Mouse (Mus musculus): ENCODE results near the gene Hsd17b6.

The Hsd17b6 gene

DNA sequence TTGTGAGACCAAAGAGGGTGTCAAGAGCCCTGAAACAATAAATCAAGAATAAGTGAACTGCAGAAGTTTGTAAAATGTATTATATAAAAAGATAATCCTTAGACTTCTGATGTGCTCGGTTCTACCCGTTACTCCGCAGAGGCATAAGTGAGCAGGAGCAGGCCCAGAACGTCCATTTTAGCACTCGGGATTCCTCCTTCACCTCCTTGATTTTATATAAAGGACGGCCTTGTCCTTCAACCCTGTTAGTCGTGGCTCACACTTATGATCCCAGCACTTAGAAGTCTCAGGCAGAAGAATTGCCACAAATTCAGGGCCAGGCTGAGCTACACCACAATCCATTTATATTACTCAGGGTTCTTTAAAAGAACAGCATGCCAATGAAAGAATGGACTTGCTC is 22.5 kb upstream of the Hsd17b6 start:
- ChIA-PET POLR2A (interaction anchor here in 3 of 4 experiments (0.9 to 10.6 kb wide), 9 partner anchors 9 to 62 kb away, joined by 3 to 164 read pairs (median 3); partner anchors contain the start of genes Baz2a (in 1 of the 3), Naca (in 1 of the 3) and Prim1 (in 1 of the 3)), CTCF (no interaction called here)

DNA sequence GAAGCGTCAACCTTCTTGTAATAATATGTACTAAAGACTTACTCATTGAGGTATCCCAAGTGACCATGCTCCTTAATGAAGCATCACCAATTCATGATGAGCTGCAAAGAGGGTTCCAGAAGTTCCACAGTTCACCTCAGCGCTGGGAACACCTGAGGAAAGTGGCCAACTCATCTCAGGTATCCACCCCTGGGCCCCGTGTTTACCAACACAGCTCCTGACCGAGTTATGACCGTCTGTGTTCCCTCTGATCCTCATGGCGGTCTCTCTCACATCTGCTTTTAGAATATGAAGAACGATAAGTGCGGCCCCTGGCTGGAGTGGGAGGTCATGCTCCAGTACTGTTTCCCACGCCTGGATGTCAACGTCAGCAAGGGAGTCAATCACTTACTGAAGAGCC is 16.1 kb upstream of the Hsd17b6 start:
- POLR2A ChIA-PET, result interaction anchor here (0.5 to 10.6 kb wide), 8 partner anchors 9 to 314 kb away, joined by 3 to 164 read pairs (median 4); partner anchors contain the start of gene Naca (in 2 of the 4)
- CTCF ChIA-PET, result no interaction called here

DNA sequence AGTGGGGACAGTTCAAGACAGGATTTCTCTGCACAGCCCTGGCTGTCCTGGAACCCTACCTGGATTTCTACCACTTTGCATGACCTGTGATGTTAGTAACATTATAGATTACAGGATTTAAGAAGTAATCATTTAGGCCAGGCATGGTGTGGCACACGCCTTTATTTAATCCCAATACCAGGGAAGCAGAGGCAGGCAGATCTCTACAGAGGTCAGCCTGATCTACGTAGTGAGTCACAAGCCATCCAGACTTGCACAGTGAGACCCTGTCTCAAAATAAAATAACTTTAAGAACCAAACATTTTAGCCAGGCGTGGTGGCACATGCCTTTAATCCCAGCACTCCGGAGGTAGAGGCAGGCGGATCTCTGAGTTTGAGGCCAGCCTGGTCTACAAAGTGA is 14.8 kb upstream of the Hsd17b6 start:
- POLR2A ChIA-PET, result no interaction called here
- CTCF ChIA-PET, result no interaction called here

DNA sequence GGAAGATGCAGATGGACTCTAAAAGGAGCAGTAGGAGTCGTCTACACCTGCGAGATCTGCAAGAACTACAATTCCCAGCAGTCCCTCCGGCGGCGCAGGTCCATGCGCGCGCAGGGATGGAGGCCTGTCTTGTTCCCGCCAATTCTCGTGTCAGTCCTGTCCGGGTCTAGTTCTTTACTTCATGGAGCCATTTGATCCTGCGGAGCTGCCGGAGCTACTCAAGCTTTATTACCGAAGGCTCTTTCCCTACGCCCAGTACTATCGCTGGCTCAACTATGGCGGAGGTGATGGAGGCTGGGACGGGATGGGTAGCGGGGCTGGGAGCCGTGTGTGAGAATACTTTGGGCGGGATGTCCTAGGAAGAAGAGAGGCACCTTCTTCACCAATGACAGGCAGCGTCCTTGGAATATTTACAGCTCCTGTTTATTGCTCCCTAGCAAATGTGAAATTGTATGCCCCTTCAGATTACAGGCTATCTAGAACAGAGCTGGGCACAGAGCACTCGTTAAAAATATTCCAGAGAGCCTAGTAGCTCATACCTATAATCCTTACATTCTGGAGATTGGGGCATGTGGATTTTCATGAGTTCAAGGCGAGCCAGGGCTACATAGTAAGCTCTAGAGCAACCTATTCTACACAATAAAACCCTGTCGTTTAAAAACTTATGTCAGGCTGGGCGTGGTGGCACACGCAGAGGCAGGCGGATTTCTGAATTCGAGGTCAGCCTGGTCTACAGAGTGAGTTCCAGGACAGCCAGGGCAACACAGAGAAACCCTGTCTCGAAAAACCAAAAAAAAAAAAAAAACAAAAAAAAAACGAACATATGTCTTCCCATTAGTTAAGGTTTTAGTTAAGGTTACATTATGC is 7.9 kb upstream of the Hsd17b6 start, which contains the start of gene Prim1:
TSS of gene Prim1 (plus strand) at position 101 of the 867 bp plus-strand sequence.
- CTCF ChIA-PET, result interaction anchor here (0.6 to 1.4 kb wide), 6 partner anchors 24 to 521 kb away, joined by 3 to 9 read pairs (median 3); no protein-coding TSS in a partner anchor
- POLR2A ChIA-PET, result interaction anchor here (0.6 to 3.6 kb wide), 24 partner anchors 10 to 697 kb away, joined by 3 to 78 read pairs (median 5); partner anchors contain the start of genes Atp5b (in 3 of the 4), Naca (in 3 of the 4), Baz2a (in 1 of the 4) and Nab2 (in 1 of the 4)

DNA sequence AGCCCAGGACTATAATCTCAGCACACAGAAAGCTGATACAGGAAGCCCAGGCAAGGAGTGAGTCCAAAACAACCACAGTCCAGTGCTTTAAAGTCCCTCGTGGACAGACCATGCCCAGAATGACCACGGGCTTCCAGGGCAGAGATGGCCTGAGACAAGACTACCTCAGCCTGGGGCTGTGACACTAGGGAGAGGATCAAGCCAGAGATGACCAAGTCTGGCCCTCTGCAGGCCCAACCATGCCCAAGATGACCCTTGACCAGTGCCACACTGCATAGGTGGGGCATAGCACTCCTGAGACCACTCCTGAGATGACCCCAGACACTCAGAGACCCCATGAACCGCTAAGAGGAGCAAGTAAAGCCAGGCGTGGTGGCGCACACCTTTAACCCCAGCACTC is 2.3 kb upstream of the Hsd17b6 start:
- CTCF ChIA-PET, result interaction anchor here in 2 of 4 experiments (0.6 to 1.0 kb wide), 3 partner anchors 32 to 367 kb away, joined by 3 read pairs; partner anchors contain the start of gene Stat6 (in 1 of the 2)
- POLR2A ChIA-PET, result no interaction called here

DNA sequence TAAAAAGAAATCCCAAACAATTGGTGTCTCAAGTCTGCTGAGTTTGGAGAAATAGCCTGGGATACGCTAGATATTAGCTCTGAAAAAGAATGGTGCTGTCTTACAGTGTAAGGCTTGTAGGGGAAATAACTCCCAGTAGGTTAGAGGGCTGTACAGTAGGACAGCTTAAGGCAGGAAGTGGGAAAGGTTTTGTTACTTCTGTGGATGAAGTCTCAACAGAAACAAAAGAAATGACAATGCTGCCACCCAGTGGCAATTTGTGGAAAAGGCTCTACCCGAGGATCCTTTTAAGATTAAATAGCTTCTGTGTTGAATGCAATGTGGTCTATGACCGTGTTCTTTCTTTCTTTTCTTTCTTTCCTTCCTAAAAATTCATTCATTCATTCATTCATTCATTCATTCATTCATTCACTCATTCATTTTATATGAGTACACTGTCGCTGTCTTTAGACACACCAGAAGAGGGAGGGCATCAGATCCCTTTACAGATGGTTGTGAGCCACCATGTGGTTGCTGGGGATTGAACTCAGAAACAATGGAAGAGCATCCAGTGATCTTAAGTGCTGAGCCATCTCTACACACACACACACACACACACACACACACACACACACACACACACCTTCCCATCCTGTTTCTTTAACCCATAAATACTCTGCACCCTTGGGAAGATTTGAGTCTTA is 937 bp upstream of the Hsd17b6 start:
- ChIA-PET CTCF (interaction anchor here (0.6 to 1.3 kb wide), 72 partner anchors 9 to 669 kb away, joined by 3 to 33 read pairs (median 4); partner anchors contain the start of genes Stat6 (in 2 of the 4), Gpr182 (in 1 of the 4), Lrp1 (in 1 of the 4) and Nab2 (in 1 of the 4)), POLR2A (interaction anchor here in 3 of 4 experiments (0.6 to 1.3 kb wide), 11 partner anchors 11 to 387 kb away, joined by 3 to 5 read pairs (median 4); partner anchors contain the start of genes Lrp1 (in 1 of the 3), Nab2 (in 1 of the 3) and Stat6 (in 1 of the 3))

DNA sequence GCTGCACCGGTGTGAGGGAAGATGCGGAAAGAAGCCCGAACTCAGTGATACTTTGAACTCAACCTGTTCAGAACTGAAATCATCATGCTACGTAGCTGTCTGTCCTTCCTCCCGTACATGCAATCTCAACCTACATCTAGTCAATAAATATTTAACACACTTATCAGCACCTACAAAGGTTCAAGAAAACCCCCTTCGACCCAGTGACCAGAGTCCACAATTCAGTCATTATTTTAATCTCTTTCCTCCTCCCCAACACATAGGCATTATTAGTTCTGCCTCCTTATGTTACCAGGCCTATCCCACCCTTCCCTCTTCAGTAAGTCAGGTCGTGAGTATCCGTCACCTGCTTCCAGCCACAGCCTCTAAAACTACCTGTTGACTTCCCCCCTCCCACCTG is 1.9 kb downstream of the Hsd17b6 start:
- POLR2A ChIA-PET, result no interaction called here

DNA sequence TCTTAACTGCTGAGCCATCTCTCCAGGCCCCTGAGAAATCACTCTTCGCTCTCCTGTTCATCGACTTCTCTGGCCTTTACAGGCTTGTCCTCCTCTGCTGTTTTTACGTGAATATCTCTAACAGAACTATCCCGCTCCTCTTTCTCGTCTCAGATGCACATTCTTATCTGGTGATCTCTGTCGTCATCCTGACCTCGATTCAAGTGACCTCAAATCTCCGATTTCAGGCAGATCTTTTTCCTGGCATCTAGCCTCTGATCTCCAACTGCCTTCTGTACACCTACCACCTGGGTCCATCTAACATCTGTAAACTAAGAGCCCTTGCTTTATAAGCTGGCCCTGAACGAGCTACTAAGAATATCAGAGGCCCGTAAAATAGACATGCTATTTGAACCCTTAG is 2.5 kb downstream of the Hsd17b6 start:
- CTCF ChIA-PET, result interaction anchor here in 2 of 4 experiments (0.6 to 2.2 kb wide), 2 partner anchors 49 to 77 kb away, joined by 3 to 7 read pairs; no protein-coding TSS in a partner anchor
- POLR2A ChIA-PET, result no interaction called here

More for the DNA sequence above, 1.9 kb downstream of the Hsd17b6 start:
- CTCF ChIA-PET, result interaction anchor here in 2 of 4 experiments (0.6 to 2.2 kb wide), 2 partner anchors 49 to 78 kb away, joined by 3 to 7 read pairs; no protein-coding TSS in a partner anchor

DNA sequence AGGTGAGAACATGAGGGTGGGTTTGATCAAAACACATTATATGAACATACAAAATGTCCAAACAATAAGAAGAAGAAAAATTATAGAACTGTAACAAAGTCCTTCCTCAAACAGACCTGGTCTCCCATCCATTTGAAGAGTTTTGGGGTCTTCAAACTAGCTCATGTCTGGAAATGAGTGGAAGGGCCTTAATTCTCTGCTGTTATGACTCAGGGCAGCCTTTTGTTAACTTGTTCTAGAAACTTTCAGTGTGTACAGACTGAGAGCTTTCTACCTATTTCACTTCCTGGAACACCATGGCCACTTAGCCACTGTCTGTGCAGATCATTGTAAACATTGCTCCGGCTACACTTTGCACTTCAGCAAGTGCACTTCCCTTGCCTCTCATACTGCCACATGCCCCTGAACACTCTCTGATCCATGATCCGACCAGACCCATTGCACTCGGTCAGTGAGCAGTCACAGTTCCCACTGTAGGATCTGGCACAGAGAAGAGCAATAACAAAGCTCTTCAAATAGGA is 4.1 kb downstream of the Hsd17b6 start:
- CTCF ChIA-PET, result interaction anchor here in 3 of 4 experiments (0.5 to 0.9 kb wide), 6 partner anchors 56 to 853 kb away, joined by 3 to 10 read pairs (median 4); no protein-coding TSS in a partner anchor
- POLR2A ChIA-PET, result no interaction called here

DNA sequence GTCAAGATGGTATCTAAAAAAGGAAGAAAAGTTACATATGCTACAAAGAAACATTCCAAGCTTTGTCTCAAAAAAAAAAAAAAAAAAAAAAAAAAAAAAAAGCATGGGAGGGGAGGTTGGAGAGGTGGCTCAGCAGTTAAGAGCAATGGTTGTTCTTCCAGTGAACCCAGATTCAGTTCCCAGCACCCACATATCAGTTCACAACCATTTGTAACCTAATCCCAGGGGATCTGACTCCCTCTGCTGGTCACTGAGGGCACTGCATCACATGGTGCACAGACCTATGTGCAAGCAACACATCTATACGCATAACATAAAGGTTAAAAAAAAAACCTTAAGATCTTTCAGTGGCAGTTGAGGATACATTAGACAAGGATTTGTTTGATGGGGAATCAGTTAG is 9.2 kb downstream of the Hsd17b6 start:
- ChIA-PET CTCF (interaction anchor here (0.6 to 1.9 kb wide), 11 partner anchors 10 to 502 kb away, joined by 3 to 6 read pairs (median 4); no protein-coding TSS in a partner anchor), POLR2A (interaction anchor here in 1 of 4 experiments (0.7 to 1.0 kb wide), 2 partner anchors 37 to 51 kb away, joined by 3 read pairs; partner anchors contain the start of gene Naca)

DNA sequence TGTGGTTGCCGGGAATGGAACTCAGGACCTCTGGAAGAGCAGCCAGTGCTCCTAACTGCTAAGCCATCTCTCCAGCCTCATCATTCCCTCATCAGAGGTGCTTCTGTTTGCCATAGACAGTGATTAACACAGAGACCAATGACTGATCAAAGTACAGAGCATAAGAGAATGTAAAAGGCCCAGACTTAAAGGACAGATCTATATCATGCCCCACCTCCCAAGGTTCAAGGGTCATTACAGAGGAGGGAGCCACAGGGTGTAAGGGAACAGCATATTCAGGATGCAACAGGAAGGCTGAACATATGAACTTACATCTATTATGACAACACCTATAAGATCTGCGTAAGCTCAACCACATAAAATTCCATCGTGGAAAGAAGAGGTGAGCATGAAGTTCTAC is 10.7 kb downstream of the Hsd17b6 start:
- CTCF ChIA-PET, result no interaction called here
- POLR2A ChIA-PET, result no interaction called here

DNA sequence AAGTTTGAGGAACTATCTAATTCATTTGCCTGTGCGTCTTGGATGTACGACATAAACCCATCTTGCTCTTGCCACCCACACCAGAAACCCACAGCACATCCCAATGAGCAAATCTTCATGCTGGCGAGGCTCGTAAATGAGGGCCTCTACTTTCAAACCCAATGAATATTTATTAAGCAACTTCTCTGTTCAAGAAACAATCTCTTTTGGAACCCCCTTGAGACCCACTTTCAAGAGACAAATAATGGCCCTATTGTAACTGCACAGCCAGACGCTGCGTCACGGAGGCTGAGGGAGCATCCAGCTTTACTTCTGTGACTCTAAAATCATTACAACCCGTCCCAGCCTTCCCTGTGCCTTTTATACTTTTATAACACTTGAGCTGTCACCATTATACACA is 21.8 kb downstream of the Hsd17b6 start:
- CTCF ChIA-PET, result interaction anchor here in 3 of 4 experiments (0.8 to 1.4 kb wide), 7 partner anchors 12 to 344 kb away, joined by 3 to 5 read pairs (median 5); no protein-coding TSS in a partner anchor
- POLR2A ChIA-PET, result interaction anchor here in 2 of 4 experiments (0.7 to 1.3 kb wide), 3 partner anchors 16 to 54 kb away, joined by 3 to 4 read pairs (median 3); partner anchors contain the start of gene Prim1 (in 1 of the 2)

DNA sequence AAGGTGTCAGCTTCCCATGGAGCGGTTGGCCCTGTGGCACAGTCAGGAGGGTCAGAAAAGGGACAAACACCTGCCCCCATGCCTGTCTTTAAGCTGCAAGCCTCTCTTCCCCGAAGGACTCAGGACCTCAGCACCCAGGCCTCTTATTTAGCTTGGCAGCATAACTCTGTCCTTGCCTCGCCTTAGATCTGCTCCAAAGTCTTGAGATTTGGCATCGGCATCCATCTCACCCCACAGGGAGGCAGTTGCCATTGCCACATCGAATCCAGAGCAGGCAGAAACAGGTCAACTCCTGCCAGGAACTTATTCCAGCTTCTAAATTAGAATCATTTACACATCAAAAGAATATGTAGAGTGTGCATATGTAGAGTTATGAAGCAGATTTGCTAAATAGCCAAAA is 22.8 kb downstream of the Hsd17b6 start:
- CTCF ChIA-PET, result interaction anchor here in 2 of 4 experiments (0.6 to 1.0 kb wide), 5 partner anchors 13 to 429 kb away, joined by 3 to 5 read pairs (median 5); partner anchors contain the start of gene Myo1a (in 1 of the 2)

DNA sequence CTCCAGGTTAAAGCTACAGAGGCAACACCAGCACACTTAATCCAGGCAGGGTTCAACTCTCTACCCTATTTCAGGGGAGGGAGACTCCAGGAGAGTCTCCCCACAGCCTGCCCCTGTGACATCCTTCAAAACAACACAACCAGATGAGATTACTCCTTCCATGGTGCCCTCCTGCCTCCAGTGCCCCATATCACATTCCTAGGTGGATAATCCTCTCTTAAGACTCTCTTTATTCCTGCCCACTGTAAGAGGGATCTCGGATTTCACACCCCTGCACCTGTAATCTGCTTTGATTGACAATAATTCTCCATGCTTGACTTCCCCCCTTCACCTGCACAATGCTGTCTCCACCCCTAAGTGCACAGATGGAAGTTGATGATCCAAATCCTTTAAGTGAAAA is 31.9 kb downstream of the Hsd17b6 start:
- POLR2A ChIA-PET, result no interaction called here
- CTCF ChIA-PET, result interaction anchor here in 2 of 4 experiments (1.1 to 2.4 kb wide), 2 partner anchors 19 to 33 kb away, joined by 3 to 9 read pairs; no protein-coding TSS in a partner anchor

More for the DNA sequence above, 22.8 kb downstream of the Hsd17b6 start:
- POLR2A ChIA-PET, result interaction anchor here in 1 of 4 experiments (1.3 kb wide), 1 partner anchor 55 kb away, joined by 3 read pairs; no protein-coding TSS in a partner anchor

DNA sequence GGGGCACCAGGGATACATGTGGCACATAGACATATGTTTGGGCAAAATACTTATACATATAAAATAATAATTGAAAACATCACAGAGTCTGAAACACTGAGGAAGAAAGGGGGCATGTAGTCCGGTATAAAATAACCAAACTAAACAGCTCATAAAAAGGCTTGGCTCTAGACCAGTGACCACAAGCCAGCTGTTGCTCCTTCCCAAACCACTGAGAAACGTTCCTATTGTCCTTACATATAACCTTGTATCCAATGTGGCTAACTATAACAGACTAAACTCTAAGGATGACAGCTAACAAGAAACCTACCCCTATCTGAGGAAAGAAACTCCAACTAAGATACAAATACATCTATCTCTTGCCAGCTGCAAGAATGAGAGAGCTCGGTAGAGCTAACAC is 33.3 kb downstream of the Hsd17b6 start:
- CTCF ChIA-PET, result interaction anchor here in 1 of 4 experiments (2.4 kb wide), 1 partner anchor 18 kb away, joined by 9 read pairs; no protein-coding TSS in a partner anchor
- POLR2A ChIA-PET, result interaction anchor here in 1 of 4 experiments (1.1 kb wide), 1 partner anchor 8 kb away, joined by 3 read pairs; no protein-coding TSS in a partner anchor

DNA sequence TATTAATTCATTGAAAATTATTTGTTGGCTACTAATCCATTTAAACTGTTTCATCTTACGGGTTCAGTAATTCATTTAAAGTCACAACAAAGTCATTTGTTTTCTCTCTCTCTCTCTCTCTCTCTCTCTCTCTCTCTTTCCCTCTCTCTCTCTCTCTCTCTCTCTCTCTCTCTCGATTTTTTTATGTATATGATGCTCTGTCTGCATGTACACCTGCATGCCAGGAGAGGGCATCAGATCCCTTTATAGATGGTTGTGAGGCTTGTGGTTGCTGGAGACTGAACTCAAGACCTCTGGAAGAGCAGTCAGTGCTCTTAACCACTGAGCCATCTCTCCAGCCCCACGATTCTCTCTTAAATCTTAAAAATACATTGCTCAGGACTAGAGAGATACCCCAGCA is 36.3 kb downstream of the Hsd17b6 start:
- CTCF ChIA-PET, result interaction anchor here in 2 of 4 experiments (1.0 to 3.1 kb wide), 2 partner anchors 14 to 37 kb away, joined by 3 to 9 read pairs; no protein-coding TSS in a partner anchor
- POLR2A ChIA-PET, result interaction anchor here in 1 of 4 experiments (2.0 kb wide), 1 partner anchor 30 kb away, joined by 4 read pairs; no protein-coding TSS in a partner anchor

DNA sequence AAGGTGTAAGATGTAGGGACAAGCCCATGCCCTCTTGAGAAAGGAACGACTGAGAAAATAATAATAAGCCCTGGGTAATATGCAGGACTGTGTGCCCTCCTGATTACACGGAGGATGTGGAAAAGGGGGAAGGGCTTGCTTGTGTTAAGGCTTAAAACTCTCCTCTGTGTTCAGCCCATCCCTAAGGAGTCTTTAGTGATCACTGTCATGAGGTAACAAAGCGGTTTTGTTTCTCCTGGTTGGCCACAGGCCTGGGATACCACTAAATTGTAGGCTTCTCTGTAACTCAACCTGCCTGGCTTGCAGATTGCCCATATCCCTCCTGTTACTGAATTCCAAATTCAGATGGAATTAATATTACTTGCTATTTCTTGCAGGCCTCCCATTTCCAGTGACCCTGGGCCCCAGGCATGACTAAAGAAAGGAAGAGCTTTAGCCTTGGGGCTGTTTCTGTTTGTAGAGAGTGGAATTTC is 37.0 kb downstream of the Hsd17b6 start:
- POLR2A ChIA-PET, result interaction anchor here in 1 of 4 experiments (0.7 to 2.0 kb wide), 3 partner anchors 30 to 765 kb away, joined by 3 to 4 read pairs (median 4); no protein-coding TSS in a partner anchor

More for the DNA sequence above, 37.0 kb downstream of the Hsd17b6 start:
- CTCF ChIA-PET, result interaction anchor here in 2 of 4 experiments (1.0 to 3.1 kb wide), 2 partner anchors 14 to 38 kb away, joined by 3 to 9 read pairs; no protein-coding TSS in a partner anchor
